Mouse (Mus musculus) hindbrain, embryonic 15.5 days (tissue): ENCODE data around the gene Naxe. TPM values are rescaled to one million over a fixed set of nuclear protein-coding genes. Genes with fewer than 3 reads are reported as not detected.

Experiments used
- ATAC-seq: fragments of 200-750 bp; cut with Nextera tagmentation; 2 replicates; pipeline ENCODE4 v1.8.0; 2017; ENCODE audit warnings: low read depth, moderate number of reproducible peaks, moderate TSS enrichment; ENCODE audit not compliant: low FRiP score
- H3K27ac ChIP-seq: fragments of 300-500 bp; sonication (generic); replicated peaks from 2 replicates; pipeline ENCODE4 v1.5.1; 2015; ENCODE audit warnings: mild to moderate bottlenecking, inconsistent platforms
- H3K27me3 ChIP-seq: fragments of 300-500 bp; sonication (generic); 2 replicates; pipeline ENCODE4 v1.6.1; 2015; ENCODE audit warnings: control low read depth, inconsistent platforms
- H3K36me3 ChIP-seq: fragments of 300-500 bp; sonication (generic); 2 replicates; pipeline ENCODE4 v1.6.1; 2015; ENCODE audit warnings: control low read depth, inconsistent platforms
- H3K4me1 ChIP-seq: fragments of 300-500 bp; sonication (generic); replicated peaks from 2 replicates; pipeline ENCODE4 v1.6.1; 2015; ENCODE audit warnings: control low read depth, inconsistent platforms
- H3K4me2 ChIP-seq: fragments of 300-500 bp; sonication (generic); 2 replicates; pipeline ENCODE4 v1.6.1; 2015; ENCODE audit warnings: moderate library complexity, mild to moderate bottlenecking, inconsistent platforms
- H3K4me3 ChIP-seq: fragments of 300-500 bp; sonication (generic); 2 replicates; pipeline ENCODE4 v1.5.1; 2015; ENCODE audit warnings: mild to moderate bottlenecking, inconsistent platforms
- H3K9ac ChIP-seq: fragments of 300-500 bp; sonication (generic); 2 replicates; pipeline ENCODE4 v1.6.1; 2015; ENCODE audit warnings: inconsistent platforms
- H3K9me3 ChIP-seq: fragments of 300-500 bp; sonication (generic); 2 replicates; pipeline ENCODE4 v1.6.1; 2016; ENCODE audit warnings: control low read depth, inconsistent platforms
- WGBS: fragments of 180-500 bp; shearing (Covaris S2); methylation state at CpG from one replicate; pipeline ENCODE4 v1.1.7; 2015; 5-methylcytosine and 5-hydroxymethylcytosine counted together
- polyA plus RNA-seq: library from polyadenylated mRNA; unstranded; fragments of >200 nt; fragmentation: Nextera tagmentation; extraction: Ambion mirVana; gene quantifications from 2 replicates; pipeline ENCODE4 v1.2.1, GENCODE M21; 2015

Gene Naxe
- 153 and 158 TPM in 2 replicates for polyA plus RNA-seq

DNA sequence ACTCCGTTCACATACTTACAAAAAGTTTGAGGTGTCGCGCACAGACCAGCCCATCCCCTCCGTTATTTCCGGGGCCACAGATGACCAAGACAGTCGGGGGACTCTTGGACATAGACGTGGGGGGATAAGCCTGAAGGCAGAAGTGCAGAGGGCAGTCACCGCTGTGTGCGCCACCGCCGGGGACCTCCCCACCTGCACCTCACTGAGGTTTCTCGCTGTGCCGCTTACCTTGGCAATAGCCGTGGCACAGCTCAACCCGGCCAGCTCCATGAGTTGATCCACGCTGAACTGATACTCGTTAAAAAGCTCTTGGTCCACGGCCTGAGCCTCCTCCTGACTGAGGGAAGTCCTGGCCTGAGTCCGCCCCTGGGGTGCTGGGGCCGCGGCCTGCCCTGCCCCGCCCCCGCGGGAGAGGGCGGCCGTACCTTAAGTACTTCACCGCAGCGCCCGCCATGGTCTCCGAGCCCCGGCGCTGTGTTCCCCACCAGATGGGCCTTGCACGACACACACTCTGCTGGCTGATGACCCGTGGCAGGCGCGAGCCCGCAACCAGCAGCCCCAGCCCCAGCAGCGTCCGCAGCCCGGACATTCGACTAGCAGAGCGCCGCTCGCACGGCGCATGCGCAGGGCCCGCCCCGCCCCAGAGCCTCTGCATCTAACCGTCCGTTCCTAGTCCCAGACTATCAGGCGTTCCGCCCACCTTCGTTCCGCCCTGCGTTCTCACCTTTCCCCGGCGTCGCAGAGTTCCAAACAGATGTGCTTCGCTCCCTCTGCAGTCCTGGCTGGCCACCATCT lies at the start of gene Naxe:
Gene Naxe (minus strand): TSS at position 594 of the 795 bp plus-strand sequence.
- H3K36me3 ChIP-seq = peaks cover 25% of the 10 kb centered on the region
- H3K27me3 ChIP-seq = no peaks in the 10 kb centered on the region
- WGBS = under 1% methylated on average over 60 of the region's 60 CpGs
- no peaks in the 10 kb centered on the region for H3K9me3 ChIP-seq
- peak within 1 kb of the TSS; percentile 88 for H3K4me3 ChIP-seq
- peak within 1 kb of the TSS; percentile 76 for H3K27ac ChIP-seq
- H3K4me2 ChIP-seq = peak within 1 kb of the TSS; percentile 88
- peak within 1 kb of the TSS; percentile 92 for H3K9ac ChIP-seq
- peaks cover 17% of the 10 kb centered on the region for H3K4me1 ChIP-seq
- ATAC-seq = peak; percentile 94

GRCm38 (mm10) chr3:88106126-88106525 lies 47.8 kb upstream of the Naxe start:
- Histone ChIP-seq H3K27me3 (no peaks in the 10 kb centered on the region), H3K36me3 (no peaks in the 10 kb centered on the region), H3K9me3 (no peaks in the 10 kb centered on the region), H3K27ac (no peak overlapping the region), H3K4me3 (no peak overlapping the region), H3K4me2 (no peak overlapping the region), H3K4me1 (no peaks in the 10 kb centered on the region), H3K9ac (no peak overlapping the region)
- 81% methylated on average over 4 of the region's 4 CpGs for WGBS
- no peak for ATAC-seq

GRCm38 (mm10) chr3:88102611-88103010 lies 44.3 kb upstream of the Naxe start:
- H3K9ac ChIP-seq = no peak overlapping the region
- H3K27ac ChIP-seq = no peak overlapping the region
- H3K4me2 ChIP-seq = no peak overlapping the region
- no peaks in the 10 kb centered on the region for H3K9me3 ChIP-seq
- H3K4me1 ChIP-seq = no peaks in the 10 kb centered on the region
- H3K27me3 ChIP-seq = no peaks in the 10 kb centered on the region
- no peak overlapping the region for H3K4me3 ChIP-seq
- no peak for ATAC-seq
- WGBS = 77% methylated on average over 6 of the region's 6 CpGs
- H3K36me3 ChIP-seq = no peaks in the 10 kb centered on the region

DNA sequence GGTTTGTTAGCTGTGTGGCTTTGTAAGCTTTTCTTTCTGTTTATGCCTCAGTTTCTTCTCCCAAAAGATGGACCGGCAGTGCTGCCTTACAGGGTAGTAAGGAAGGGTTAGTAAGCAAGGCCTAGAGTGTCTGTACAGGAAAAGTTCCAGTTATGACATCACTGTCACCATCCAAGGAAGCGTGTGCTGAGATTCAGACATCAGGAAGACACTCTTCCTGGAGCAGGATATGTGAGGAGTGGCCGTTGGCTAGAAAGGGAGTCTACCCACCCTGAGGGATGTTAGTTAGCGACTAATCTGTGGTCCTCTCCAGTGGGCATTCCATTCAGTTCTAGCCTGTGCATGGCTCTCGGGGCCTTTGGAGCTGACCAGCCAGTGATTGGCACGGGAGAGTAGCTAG lies 43.9 kb upstream of the Naxe start:
- Histone ChIP-seq H3K27ac (no peak overlapping the region), H3K4me2 (no peak overlapping the region), H3K4me1 (no peaks in the 10 kb centered on the region), H3K36me3 (no peaks in the 10 kb centered on the region), H3K9ac (no peak overlapping the region), H3K27me3 (no peaks in the 10 kb centered on the region), H3K9me3 (no peaks in the 10 kb centered on the region), H3K4me3 (no peak overlapping the region)
- no peak for ATAC-seq
- WGBS = 92% methylated on average over 6 of the region's 6 CpGs

DNA sequence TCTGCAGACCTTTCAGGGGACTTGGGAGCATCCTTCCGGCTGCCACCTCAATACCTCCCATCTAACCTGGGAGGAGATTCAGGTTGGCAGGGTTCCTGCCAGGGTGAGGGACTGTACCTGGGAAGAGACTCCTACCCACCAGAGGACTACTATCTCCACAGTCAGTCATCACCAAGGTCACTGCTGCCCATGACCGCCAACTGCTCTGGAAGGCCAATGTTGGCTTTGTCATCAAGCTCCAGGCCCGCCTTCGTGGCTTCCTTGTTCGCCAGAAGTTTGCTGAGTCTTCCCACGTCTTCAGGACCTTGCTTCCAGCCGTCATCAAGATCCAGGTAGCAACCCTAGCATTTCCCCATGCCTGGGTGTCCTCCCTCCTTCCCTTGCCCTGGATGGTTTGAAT lies 43.4 kb upstream of the Naxe start:
- WGBS = 95% methylated on average over 7 of the region's 7 CpGs

DNA sequence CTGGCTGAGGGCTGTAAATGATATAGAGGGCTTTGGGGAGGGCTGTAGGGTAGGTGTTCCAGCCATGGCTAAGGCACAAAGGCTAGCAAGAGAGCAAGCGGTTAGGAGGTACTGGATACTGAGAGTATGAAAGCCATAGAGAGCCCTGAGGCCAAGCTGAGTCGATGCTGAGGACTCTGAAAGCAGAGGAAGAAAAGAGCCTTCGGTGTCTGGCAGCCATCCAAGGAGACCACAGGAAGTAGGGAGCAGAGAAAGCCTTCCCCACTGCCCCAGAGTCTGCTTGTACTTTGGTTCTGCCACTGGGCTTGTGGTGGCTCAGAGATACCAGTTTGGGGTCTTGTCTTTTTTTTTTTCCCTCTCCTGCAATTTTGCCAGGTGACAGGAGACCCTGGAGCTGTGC lies 42.0 kb upstream of the Naxe start:
- Histone ChIP-seq H3K4me1 (no peaks in the 10 kb centered on the region), H3K9me3 (no peaks in the 10 kb centered on the region)
- 75% methylated on average over 3 of the region's 3 CpGs for WGBS

More for the DNA sequence above, 43.4 kb upstream of the Naxe start:
- Histone ChIP-seq H3K27me3 (no peaks in the 10 kb centered on the region), H3K36me3 (no peaks in the 10 kb centered on the region), H3K27ac (no peak overlapping the region), H3K9ac (no peak overlapping the region), H3K4me2 (no peak overlapping the region), H3K4me3 (no peak overlapping the region), H3K4me1 (no peaks in the 10 kb centered on the region), H3K9me3 (no peaks in the 10 kb centered on the region)
- ATAC-seq = no peak

GRCm38 (mm10) chr3:88097666-88098065 lies 39.4 kb upstream of the Naxe start:
- 84% methylated on average over 6 of the region's 6 CpGs for WGBS
- H3K4me1 ChIP-seq = no peaks in the 10 kb centered on the region
- no peak overlapping the region for H3K27ac ChIP-seq
- no peak for ATAC-seq
- no peak overlapping the region for H3K4me3 ChIP-seq
- no peaks in the 10 kb centered on the region for H3K27me3 ChIP-seq
- H3K9ac ChIP-seq = no peak overlapping the region
- no peak overlapping the region for H3K4me2 ChIP-seq
- H3K36me3 ChIP-seq = no peaks in the 10 kb centered on the region
- H3K9me3 ChIP-seq = no peaks in the 10 kb centered on the region

More for the DNA sequence above, 42.0 kb upstream of the Naxe start:
- no peak overlapping the region for H3K4me2 ChIP-seq
- H3K27ac ChIP-seq = no peak overlapping the region
- no peak overlapping the region for H3K4me3 ChIP-seq
- H3K27me3 ChIP-seq = no peaks in the 10 kb centered on the region
- no peak overlapping the region for H3K9ac ChIP-seq
- H3K36me3 ChIP-seq = no peaks in the 10 kb centered on the region
- no peak for ATAC-seq

DNA sequence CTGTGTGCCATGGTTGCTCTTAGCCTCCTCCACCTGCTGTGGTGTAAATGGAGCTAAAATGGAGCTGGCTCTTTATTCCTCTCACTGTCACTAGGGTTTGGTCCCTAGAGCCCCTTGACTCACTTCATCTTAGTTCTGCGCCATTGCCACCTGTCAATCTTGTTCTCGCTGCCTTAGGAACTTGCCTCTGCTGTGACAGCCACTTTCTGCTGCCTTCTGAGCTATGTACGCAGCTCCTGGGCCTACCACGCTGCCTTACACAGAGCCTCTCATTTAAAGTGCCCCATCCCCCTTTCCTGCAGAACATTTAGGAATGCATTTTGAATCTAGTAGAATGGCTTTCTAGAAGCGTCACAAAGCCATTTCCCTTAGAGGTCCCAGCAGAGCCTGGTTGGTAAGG lies 35.8 kb upstream of the Naxe start:
- Histone ChIP-seq H3K4me3 (no peak overlapping the region), H3K9me3 (no peaks in the 10 kb centered on the region), H3K27ac (0 out of 2 replicates have a peak overlapping the region, but pooled peaks have one; percentile 20), H3K4me2 (no peak overlapping the region), H3K27me3 (no peaks in the 10 kb centered on the region), H3K36me3 (no peaks in the 10 kb centered on the region), H3K4me1 (no peaks in the 10 kb centered on the region), H3K9ac (no peak overlapping the region)
- ATAC-seq = no peak
- WGBS = 70% methylated on average over 5 of the region's 5 CpGs

DNA sequence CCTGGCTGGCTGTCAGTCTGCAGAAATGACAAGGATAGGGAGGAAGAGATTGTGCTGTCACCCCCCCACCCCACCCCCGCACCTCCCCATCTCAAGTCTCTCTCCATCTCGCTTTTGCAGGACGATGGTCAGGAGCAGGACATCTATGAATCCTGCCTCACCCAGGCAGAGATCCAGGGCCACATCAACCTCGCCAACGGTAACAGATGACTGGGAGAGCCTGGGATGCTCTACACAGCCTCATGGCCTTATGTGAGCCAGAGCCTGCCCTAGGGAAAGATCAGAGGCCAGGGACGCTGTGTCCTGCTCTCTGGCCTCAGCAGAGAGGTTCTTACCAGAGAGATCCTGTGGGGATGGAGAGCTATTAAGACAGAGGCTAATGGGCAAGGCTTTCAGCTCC lies 32.3 kb upstream of the Naxe start:
- Histone ChIP-seq H3K9me3 (no peaks in the 10 kb centered on the region), H3K4me3 (no peak overlapping the region), H3K27ac (no peak overlapping the region), H3K4me2 (no peak overlapping the region), H3K36me3 (no peaks in the 10 kb centered on the region), H3K9ac (no peak overlapping the region), H3K4me1 (no peaks in the 10 kb centered on the region), H3K27me3 (no peaks in the 10 kb centered on the region)
- 96% methylated on average over 6 of the region's 6 CpGs for WGBS
- no peak for ATAC-seq

- H3K4me1 ChIP-seq = no peaks in the 10 kb centered on the region
- H3K27me3 ChIP-seq = no peaks in the 10 kb centered on the region
- H3K4me3 ChIP-seq = no peak overlapping the region
- no peaks in the 10 kb centered on the region for H3K9me3 ChIP-seq
- no peak for ATAC-seq
- no peaks in the 10 kb centered on the region for H3K36me3 ChIP-seq
- WGBS = 91% methylated on average over 7 of the region's 7 CpGs
- no peak overlapping the region for H3K4me2 ChIP-seq
- H3K9ac ChIP-seq = no peak overlapping the region
- no peak overlapping the region for H3K27ac ChIP-seq
Measured at GRCm38 (mm10) chr3:88090106-88090505, 31.8 kb upstream of the Naxe start.

DNA sequence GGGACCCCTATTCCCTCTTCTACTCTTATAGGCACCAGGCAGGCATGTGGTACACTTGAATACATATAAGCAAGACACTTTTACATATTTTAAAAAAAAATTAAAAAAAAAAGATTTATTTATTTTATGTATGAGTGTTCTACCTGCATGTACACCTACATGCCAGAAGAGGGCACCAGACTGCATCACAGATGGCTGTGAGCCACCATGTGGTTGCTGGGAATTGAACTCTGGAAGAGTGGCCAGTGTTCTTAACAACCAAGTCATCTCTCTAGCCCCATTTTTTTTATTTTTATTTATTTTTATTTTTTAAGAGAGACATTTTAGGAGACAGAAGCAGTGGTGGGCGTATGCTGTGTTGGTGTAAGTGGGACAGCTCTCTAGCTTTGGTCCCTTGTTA lies 29.4 kb upstream of the Naxe start:
- Histone ChIP-seq H3K9me3 (no peaks in the 10 kb centered on the region), H3K27ac (no peak overlapping the region), H3K4me3 (no peak overlapping the region), H3K27me3 (no peaks in the 10 kb centered on the region), H3K4me1 (0 out of 2 replicates have a peak, but pooled peaks cover 2% of the 10 kb centered on the region), H3K36me3 (no peaks in the 10 kb centered on the region), H3K4me2 (no peak overlapping the region), H3K9ac (no peak overlapping the region)
- no peak for ATAC-seq
- WGBS = 86% methylated on average over 1 of the region's 1 CpGs

- peaks cover 17% of the 10 kb centered on the region for H3K4me1 ChIP-seq
- no peak overlapping the region for H3K4me3 ChIP-seq
- no peak overlapping the region for H3K9ac ChIP-seq
- no peaks in the 10 kb centered on the region for H3K27me3 ChIP-seq
- WGBS = 92% methylated on average over 5 of the region's 9 CpGs
- no peaks in the 10 kb centered on the region for H3K9me3 ChIP-seq
- no peak overlapping the region for H3K4me2 ChIP-seq
- no peak for ATAC-seq
- H3K27ac ChIP-seq = no peak overlapping the region
- no peaks in the 10 kb centered on the region for H3K36me3 ChIP-seq
Measured at GRCm38 (mm10) chr3:88085459-88085858, 27.2 kb upstream of the Naxe start.

DNA sequence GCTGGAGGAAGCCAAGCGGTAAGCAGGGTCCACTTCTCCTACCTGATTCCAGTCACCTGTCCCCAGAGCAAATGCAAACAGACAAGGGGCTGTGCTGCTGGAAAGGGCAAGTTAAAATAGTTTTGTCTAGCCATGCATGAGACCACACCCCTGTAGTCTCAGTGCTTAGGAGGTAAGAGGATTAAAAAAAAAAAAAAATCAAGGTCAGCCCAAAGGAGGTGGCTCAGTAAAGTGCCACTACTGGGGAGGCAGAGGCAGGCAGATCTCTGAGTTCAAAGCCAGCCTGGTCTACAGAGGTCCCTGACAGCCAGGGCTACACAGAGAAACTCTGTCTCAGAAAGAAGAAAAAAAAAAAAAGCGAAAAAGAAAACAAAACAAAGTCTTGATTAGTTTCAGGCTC lies 25.7 kb upstream of the Naxe start:
- no peak for ATAC-seq
- Histone ChIP-seq H3K4me2 (no peak overlapping the region), H3K36me3 (no peaks in the 10 kb centered on the region), H3K4me1 (peaks cover 17% of the 10 kb centered on the region), H3K27ac (no peak overlapping the region), H3K9me3 (no peaks in the 10 kb centered on the region), H3K9ac (no peak overlapping the region), H3K27me3 (no peaks in the 10 kb centered on the region), H3K4me3 (no peak overlapping the region)
- 96% methylated on average over 2 of the region's 2 CpGs for WGBS
